Mouse (Mus musculus) adipocyte (in vitro differentiated cells): ENCODE results near the gene Exph5.

Experiments used
- DNase-seq: peaks from one replicate; pipeline ENCODE4 v3.0.0-alpha.2; 2016; ENCODE audit warnings: low spot score

Gene Exph5

GRCm38 (mm10) chr9:53404753-53405722 is 103.6 kb downstream of the Exph5 start:
- no peak for DNase-seq

GRCm38 (mm10) chr9:53408548-53408947 is 107.1 kb downstream of the Exph5 start:
- no peak for DNase-seq

DNA sequence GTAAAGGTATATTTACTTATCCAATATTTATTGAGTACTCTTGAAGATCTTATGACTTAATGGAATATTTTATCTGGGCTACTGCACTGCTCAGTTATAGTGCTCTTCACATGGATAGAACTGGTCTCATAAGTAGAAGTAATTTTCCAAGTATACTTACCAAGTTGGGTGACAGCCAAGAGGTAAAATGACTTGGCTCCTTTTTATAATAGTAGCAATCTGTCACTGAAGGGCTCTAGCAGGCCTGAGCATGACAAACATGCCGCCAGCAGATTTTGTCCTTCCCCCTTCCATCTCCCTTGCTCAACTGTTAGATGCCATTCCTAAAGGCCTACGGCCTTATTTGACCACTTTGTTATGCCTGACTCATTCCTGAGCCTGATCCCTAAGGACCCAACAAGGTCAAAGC is 107.5 kb downstream of the Exph5 start:
- peak; percentile 26 for DNase-seq

- DNase-seq: no peak
These were observed 108.0 kb downstream of the Exph5 start for GRCm38 (mm10) chr9:53409427-53409826.

DNA sequence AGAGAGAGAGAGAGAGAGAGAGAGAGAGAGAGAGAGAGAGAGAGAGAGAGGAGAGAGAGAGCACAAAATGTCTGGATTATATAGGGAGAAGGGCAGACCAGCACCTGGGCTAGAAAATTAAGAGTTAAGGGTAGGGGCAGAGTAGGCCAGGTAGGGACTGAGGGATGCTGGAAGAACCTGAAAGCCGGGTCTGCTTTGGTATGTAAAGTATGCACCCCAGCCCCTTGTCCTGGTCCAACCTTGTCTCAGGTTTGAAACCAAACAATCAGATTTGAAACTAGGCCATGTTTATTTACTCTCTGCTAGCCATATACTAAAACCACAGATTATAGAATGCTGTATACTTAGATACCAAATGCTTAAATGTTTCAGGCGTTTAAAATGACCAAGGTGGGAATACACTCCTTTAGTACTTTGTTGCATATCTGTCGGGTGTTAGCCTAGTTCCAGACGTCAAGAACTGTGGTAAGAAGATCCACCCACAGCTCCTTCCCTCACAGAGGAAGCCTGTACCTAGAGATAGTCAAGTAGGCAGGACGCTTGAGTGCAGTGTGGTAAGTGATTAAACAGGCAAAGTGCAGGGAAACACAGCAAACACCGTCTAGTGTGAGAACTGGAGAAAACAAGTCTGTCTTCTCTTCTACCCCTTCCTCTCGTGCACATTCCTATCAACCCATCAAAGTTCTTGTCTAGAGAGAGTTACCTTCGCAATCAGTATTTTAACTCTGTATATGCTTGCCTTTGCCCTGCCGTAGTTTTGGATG is 120.8 kb downstream of the Exph5 start:
- DNase-seq: no peak

DNA sequence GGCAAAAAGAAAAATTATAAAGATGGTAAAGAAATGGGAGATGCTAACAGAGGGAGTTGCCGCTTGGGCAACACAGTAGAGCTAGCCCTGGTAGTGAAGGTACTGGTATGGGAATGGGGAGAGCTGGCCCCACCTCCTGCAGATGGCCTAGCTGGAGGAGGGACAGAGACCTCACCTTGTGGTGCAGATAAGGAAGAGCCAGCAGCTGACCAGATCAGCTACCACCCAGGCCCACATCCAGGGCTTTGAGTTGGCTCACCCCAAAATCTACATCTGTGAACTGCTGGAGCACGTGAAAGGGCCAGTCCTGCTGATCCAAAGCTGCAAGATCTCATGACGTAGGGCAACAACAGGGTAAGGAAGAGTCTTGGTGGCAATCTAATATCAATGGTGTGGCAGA is 125.3 kb downstream of the Exph5 start:
- no peak for DNase-seq
